Mouse (Mus musculus) spleen, adult 2 months (tissue): ENCODE results near the gene Notch1.

Source experiments
- CTCF ChIP-seq: fragments of 200-500 bp; IDR thresholded peaks from 2 replicates; pipeline ENCODE4 v1.5.1; 2011; ENCODE audit warnings: mild to moderate bottlenecking, inconsistent platforms; ENCODE audit not compliant: insufficient read depth, insufficient read length, insufficient replicate concordance; ENCODE audit errors: extremely low read depth
- POLR2A ChIP-seq: fragments of 200-500 bp; IDR thresholded peaks from 2 replicates; pipeline ENCODE4 v1.6.1; 2011; ENCODE audit warnings: low read depth, low read length, inconsistent platforms

DNA sequence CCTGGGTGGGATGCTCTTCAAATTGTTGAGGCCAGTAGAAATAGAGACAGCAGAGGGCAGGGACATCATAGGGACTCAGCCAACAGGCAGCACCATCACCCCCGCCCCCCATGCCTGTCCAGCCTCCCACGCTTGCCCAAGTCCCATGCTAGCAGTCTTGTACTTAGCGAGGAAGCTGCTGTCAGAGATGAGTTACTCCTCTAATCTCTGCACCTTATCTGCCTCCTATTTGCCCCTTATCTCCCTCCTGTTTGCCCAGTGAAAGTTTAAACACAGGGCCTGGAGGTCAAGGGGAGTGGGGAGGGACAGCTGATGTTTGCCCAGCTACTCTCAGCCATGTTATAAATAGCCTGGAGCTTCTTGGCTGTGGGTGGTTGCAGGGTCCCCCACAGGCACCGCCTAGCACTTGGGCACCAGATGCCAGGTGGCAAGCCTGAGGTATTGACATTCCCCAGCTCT is 40.1 kb upstream of the Notch1 start:
- TF ChIP-seq POLR2A, result no peak
- no peak for TF ChIP-seq CTCF
